Mouse (Mus musculus): ENCODE results near the gene Opcml.

The Opcml gene

GRCm38 (mm10) chr9:28806666-28807065 is 1016.1 kb downstream of the Opcml start:
- DNase-seq: no peak

- DNase-seq: no peak
Observed at GRCm38 (mm10) chr9:28822060-28822459, 1031.5 kb downstream of the Opcml start.

GRCm38 (mm10) chr9:28822466-28822865 is 1031.9 kb downstream of the Opcml start:
- peak in 1 of 2 experiments; percentile 20 for DNase-seq

GRCm38 (mm10) chr9:28825821-28826220 is 1035.2 kb downstream of the Opcml start:
- DNase-seq: no peak

GRCm38 (mm10) chr9:28845961-28846570 is 1055.5 kb downstream of the Opcml start:
- no peak for DNase-seq

- DNase-seq: no peak
Observed at GRCm38 (mm10) chr9:28855826-28856225, 1065.3 kb downstream of the Opcml start.

DNA sequence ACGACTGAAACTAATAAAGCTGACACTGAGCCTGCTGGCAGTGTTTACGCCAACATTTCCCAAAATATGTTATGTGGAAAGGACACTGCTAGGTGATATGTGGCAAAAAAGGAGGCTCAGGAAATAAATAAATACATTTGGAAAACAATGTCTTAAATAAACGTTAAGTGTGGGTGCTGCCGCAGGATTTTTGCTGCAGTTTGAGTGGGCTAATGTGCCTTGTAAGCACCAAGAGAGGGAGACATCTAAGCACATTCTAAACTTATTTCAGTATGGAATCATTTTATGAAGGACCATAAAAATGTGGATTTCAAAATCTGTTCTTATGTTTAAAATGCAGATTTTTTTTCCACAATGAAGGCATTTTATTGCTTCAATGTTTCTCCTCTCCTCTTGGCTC is 1071.4 kb downstream of the Opcml start:
- no peak for DNase-seq

GRCm38 (mm10) chr9:28867256-28867655 is 1076.7 kb downstream of the Opcml start:
- peak; percentile 57 for DNase-seq

- DNase-seq: no peak
Observed at GRCm38 (mm10) chr9:28870478-28870877, 1079.9 kb downstream of the Opcml start.

DNA sequence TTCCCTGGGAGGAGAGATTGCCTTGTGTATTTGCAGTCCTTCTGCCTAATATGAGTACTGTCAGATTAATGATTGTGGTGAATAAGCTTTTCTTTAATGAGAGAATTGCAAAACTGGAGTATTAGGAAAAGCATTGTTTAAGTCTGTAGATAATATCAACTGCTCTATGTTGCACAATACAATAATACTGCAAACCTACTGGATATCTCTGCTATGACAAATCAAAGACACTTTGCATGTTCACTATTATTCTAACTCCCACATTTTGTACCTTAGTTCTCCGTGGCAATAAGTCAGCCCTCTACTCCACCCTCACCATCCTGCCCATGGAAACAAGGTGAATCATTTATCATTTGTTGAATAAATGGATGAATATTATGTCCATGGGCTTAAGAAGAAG is 1092.0 kb downstream of the Opcml start:
- no peak for DNase-seq

GRCm38 (mm10) chr9:28891611-28892010 is 1101.0 kb downstream of the Opcml start:
- DNase-seq: no peak

GRCm38 (mm10) chr9:28903291-28903690 is 1112.7 kb downstream of the Opcml start:
- no peak for DNase-seq

DNA sequence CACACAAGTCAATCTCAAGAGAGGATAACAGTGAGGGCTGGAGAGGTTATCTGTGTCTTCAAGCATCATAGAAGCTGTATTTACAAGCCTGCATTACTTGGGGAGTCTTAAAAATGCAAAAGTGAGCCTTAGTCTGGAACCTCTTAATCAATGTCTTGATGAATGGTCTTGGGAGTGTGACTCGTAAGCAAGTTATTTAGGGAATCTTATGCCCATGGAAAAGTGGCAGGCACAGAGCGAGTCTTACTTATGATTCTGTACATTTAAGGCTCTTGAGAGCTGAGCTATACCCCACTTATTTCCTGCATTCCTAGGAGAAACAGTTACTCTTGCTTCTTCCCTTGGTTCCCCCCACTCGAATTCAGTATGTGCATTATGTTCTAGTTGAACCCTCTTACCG is 1119.2 kb downstream of the Opcml start:
- no peak for DNase-seq

DNA sequence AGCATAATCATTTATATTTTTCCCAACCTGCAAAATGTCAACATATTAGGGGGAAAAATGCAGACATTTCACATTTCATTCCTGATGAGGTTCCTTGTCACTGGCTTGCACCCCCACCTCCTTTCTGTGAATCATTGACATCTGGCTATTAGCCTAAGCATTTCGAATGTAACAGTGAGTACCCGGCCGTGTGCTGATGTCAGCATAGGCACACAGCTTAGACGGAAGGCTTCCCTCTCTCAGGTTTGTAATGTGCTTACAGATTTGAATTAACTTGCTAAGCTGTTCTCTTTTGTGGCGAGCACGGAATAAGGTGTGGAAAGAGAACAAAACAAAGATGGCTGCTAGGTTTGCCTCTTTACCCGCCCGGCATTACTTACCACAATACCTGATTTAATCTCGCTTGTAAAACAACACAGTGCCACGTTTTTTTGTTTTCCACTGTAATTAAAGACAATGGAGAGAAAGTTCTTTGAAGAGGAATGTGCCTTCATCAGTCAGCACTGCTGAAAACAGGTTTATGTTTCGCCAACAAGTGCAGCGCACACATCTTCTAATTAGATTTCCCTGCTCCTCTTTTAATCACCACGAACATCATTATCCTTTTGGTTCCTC is 1121.1 kb downstream of the Opcml start:
- DNase-seq: no peak

DNA sequence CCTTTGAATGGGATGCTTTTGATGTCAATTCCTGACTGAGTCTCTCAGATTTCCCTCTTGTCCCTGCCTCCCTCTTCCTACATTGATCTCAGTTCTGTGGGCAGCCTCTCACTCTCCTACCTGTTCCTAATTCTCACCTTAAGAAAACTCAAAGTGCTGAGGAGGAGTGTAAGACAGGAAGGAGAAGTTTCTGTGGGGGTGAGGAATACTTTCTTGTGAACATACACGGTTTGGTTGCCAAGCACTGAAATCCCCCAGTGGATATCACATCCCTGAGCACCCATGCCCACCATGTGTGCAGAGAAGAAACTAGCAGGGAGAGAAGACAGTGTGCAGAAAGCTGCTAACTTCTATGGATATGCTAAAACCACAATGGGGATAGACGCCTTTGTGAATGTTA is 1141.5 kb downstream of the Opcml start:
- no peak for DNase-seq

- no peak for DNase-seq
Observed at GRCm38 (mm10) chr9:28937163-28937562, 1146.6 kb downstream of the Opcml start.

DNA sequence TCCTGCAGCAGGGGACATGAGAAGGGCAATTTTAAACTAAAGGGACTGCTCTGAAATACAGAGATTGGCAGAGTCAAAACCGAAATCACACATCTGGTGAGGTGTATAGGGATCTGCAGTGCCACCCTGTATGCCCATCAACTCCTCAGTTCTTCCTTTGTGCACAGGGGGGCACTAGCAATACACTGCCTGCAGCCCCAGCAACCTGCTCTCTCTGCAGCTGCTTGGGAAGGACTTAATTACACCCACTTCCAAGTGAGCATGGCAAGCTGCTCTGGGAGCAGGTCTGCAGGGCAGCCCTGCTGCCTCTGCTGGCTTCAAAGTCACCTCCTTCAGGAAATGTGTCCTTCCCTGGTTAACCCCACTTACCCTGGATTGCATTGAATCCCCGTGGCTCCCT is 1147.4 kb downstream of the Opcml start:
- peak in 1 of 2 experiments; percentile 9 for DNase-seq

- DNase-seq: no peak
Observed at GRCm38 (mm10) chr9:28940901-28941300, 1150.3 kb downstream of the Opcml start.

GRCm38 (mm10) chr9:28969455-28969854 is 1178.9 kb downstream of the Opcml start:
- DNase-seq: no peak
